Mouse (Mus musculus) brain, embryonic 14.5 days (tissue): Measurements from ENCODE around the gene Ercc2.

Experiments
- CTCF ChIP-seq: fragments of 200-500 bp; IDR thresholded peaks from 2 replicates; pipeline ENCODE4 v1.5.1; 2012; ENCODE audit warnings: inconsistent platforms, mild to moderate bottlenecking, moderate library complexity, borderline replicate concordance; ENCODE audit not compliant: insufficient read depth, insufficient read length; ENCODE audit errors: extremely low read depth
- POLR2A ChIP-seq: fragments of 200-500 bp; IDR thresholded peaks from 2 replicates; pipeline ENCODE4 v1.6.1; 2012; ENCODE audit warnings: mild to moderate bottlenecking, inconsistent platforms, borderline replicate concordance; ENCODE audit not compliant: poor library complexity, insufficient read depth, insufficient read length, severe bottlenecking; ENCODE audit errors: extremely low read depth

DNA sequence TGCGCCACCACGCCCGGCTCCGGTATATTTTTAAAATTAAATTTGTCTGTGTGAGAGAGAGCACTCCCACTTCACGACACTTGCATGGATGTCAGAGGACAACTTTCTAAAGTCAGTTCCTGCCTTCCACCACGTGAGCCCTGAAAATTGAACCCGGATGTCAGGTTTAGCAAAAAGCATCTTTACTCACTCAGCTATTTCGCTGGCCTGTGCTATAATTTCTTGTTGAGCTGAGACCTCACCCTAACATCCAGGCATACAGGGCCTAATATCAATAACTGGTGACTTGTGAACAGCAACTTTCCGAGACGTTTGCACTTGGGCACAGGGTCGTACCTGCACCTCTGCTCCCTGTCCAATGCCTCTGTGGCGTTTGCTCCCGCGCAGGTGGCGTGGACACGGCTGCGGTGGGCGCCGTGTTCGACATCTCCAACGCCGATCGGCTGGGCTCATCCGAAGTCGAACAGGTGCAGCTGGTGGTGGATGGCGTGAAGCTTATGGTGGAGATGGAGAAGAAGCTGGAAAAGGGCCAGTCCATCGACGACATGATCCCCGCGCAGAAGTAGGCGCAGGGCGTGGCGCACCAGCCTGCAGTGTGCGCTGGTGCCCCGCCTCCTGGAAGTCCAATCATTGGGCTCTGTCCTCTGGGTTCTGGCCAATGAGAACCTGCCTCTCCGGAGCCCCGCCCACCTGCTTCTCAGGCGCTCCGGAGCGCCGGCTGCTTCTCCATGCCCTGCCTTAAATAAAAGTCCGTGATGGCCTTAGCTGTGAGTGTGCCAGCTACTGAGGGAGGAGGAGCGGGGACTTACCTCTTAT, 39.2 kb downstream of the Ercc2 start:
- TF ChIP-seq POLR2A, result no peak
- TF ChIP-seq CTCF, result no peak
